Mouse (Mus musculus) heart, adult 18-20 months (tissue): ENCODE measurements around the gene Bloc1s2. TPM values are rescaled to one million over a fixed set of nuclear protein-coding genes. Genes with fewer than 3 reads are reported as not detected.

Experiments used
- DNase-seq, 2 experiments: peaks; one replicate each; pipeline ENCODE4 v3.0.0; 2021 to 2022; ENCODE audit warnings: mixed read lengths in 1 of 2
- long read RNA-seq, 2 experiments: library from polyadenylated mRNA; stranded (forward); transcript quantifications; one replicate each; pipeline ENCODE4 v2.0.0; 2021
- total RNA-seq, 2 experiments: library from RNA; stranded (reverse); gene quantifications; 2 replicates each; pipeline ENCODE4 v1.2.3; 2021

Gene Bloc1s2
- total RNA-seq = 10 to 100 TPM; 19.0 to 24.3 TPM
- long read RNA-seq, experiment 1, transcript Bloc1s2-201 (5 exons, 885 nt) = major isoform, 20 of 24 reads
- long read RNA-seq, experiment 1, partial matches to known transcripts = 1 of 24 reads
- long read RNA-seq, experiment 1, other reads (novel, unspliced or antisense) = 2 of 24 reads
- long read RNA-seq, experiment 2, transcript Bloc1s2-201 (5 exons, 885 nt) = major isoform, 12 of 12 reads
- long read RNA-seq, experiment 2, partial matches to known transcripts = 0 of 12 reads
- long read RNA-seq, experiment 2, other reads (novel, unspliced or antisense) = 0 of 12 reads

DNA sequence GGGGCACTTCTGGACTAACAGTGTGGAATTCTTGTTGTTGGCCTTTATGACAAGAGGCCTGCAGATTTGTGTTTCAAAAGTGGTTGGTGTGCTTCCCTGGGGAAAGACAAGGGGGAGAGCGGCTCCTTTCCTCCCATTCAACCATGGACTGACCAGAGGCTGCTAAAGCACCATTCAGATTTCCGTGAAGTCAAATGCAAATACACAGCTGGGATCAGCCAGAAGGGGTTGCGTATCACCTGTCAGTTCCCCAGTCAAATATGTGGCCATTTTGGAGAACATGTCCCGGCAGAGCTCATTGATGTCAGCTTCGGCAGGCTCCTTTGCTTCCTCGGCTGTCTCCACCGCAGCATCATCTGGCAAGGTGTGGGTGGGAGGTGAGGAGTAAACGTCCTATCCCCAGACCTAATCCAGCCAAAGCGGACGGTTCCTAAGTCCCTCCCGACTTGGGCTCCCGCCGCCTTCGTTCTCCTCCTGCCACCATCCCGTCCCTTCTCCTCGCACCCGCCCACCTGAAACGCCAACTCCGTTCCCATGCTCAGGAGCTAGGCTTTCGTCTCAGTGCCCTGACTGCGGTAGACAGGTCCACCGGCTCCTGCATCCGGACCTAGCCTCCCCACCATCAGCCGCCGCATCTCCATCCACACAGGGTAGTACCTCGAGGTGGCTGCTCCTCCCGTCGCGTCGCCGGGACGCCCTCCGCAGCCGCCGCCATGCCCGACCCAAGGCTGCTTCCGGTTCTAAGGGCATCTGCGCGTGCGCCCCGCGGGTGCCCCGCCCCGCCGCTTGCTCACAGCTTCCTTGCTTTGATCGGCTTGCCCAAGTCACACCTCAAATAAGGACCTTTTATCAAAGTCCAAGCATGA, at the start of gene Bloc1s2:
Gene Bloc1s2 (minus strand): TSS at position 745 of the 866 bp plus-strand sequence.
- DNase-seq = peak; percentile 92 to 93

DNA sequence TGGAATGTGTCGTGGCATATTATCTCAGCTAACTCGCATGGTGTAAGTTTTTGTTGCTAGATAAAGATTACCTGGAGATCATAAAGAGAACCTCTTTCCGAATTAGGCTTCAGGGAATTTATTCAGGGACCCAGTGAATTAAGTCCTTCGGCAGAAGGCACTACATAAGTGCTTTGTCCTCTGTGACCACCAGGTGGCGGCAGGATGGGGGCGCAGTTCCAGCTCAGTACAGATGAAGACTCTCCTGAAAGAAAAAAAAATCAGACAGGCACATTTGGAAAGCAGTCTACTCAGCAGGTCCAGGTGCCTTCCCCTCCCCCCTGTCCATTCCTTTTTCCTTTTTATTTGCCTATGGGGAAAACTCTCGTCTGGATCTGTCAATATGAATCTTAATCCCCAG, 48.9 kb upstream of the Bloc1s2 start:
- peak; percentile 42 to 75 for DNase-seq

- DNase-seq = peak in 1 of 2 experiments; percentile 11
Observed at GRCm38 (mm10) chr19:44193906-44194305, 47.7 kb upstream of the Bloc1s2 start.

- DNase-seq = no peak
Observed at GRCm38 (mm10) chr19:44192342-44192741, 46.1 kb upstream of the Bloc1s2 start, which contains the start of gene Pkd2l1. Gene Pkd2l1 (minus strand): TSS chr19:44192442.

GRCm38 (mm10) chr19:44189056-44189455, 42.8 kb upstream of the Bloc1s2 start:
- no peak for DNase-seq

- no peak for DNase-seq
Observed at GRCm38 (mm10) chr19:44183968-44184367, 37.7 kb upstream of the Bloc1s2 start.

GRCm38 (mm10) chr19:44180502-44180901, 34.3 kb upstream of the Bloc1s2 start:
- DNase-seq = no peak

DNA sequence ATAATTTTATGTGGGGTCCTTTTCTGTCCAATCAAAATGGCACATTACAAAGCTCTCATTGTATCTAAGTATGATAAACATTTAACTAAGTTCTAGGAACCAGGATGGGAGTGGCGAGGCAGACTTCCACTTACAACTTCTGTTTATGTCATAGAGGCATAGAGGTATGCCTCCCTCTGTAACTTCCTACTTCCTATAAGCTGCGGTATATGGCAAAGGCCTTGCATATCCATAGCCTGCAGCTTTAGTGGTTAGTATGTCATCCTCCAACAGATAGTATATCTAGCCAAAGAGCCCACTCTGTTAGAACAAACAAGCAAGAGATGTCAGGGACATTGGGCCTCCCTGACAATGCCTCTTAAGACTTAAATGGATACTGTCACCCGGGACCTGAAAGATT, 30.5 kb upstream of the Bloc1s2 start:
- DNase-seq = no peak

- no peak for DNase-seq
Observed at GRCm38 (mm10) chr19:44174835-44175234, 28.6 kb upstream of the Bloc1s2 start.

GRCm38 (mm10) chr19:44161515-44161914, 15.3 kb upstream of the Bloc1s2 start:
- DNase-seq = no peak

DNA sequence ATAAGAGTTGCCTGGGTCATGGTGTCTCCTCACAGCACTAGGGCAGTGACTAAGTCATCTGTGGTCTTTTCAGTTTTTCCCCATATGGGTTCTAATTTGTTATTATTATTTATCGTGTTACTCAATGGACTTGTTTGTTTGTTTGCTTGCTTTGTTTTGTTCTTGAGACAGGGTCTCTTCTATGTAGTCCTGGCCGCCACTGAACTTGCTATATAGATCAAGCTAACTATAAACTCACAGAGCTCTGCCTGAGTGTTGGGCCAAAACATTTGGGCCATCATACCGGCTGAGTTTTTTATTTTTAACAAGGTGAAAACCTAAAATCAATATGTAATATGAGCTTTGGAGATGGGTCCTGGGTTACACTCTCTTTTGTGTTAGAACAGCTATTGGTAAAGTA, 13.1 kb upstream of the Bloc1s2 start:
- DNase-seq = no peak

- no peak for DNase-seq
Observed at GRCm38 (mm10) chr19:44157005-44157404, 10.8 kb upstream of the Bloc1s2 start.

- no peak for DNase-seq
Observed at GRCm38 (mm10) chr19:44153781-44154180, 7.5 kb upstream of the Bloc1s2 start.

DNA sequence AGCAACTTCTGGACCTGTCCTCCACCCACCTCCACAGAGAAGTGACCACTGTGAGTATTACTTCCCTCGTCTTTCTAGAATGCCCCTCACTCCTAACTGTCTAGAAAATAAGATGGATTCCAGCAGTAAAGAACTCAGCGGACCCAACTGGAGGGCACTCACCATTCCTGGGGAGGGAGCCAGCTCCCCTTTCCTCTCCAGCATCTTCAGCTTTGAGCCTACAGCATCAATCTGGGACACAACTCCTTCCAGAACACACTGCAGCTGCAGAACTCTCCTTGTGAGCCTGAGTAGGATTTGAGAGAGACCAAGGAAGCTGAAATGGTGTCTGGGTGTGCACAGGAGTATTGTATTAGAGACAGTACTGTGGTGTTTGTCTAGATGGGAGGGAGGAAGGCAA, 2.7 kb upstream of the Bloc1s2 start:
- DNase-seq = no peak

DNA sequence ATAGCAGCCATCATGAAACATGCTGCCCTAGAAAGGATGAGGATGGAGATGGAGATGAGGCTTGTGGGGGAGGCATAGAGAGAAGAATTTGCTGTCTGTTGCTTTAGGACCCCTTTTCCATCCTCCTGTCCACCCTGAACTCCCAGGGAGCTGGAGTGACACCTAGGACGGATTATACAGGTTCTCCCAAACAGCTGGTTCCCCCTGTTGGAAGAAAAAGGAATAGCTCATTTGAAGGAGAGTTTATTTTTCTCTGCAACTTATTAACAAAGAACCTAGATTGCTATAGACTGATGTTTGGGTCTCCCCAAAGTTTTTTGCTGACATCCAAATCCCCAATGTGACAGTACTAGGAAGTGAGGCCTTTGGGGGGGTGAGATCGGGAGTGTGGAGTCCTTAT, 2.1 kb upstream of the Bloc1s2 start:
- DNase-seq = no peak

DNA sequence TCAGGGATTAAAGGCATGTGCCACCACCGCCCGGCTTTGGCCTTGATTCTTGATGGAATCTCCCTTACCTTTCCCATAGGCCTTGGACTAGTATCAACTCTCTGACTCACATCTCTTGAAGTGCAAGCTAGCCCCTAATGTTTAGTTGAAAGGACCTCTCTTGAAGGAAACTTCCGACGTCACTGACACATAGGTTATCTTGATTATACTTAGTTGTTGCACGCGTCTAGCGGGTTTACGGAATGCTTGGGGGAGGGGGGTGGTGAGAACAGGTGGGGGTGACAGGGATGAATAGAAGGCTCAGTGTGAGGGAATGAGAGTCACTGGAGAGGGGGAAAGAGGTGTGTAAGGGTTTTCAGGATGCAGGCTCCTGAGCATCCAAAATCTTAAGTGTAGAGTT, 705 bp upstream of the Bloc1s2 start:
- DNase-seq = no peak

GRCm38 (mm10) chr19:44146568-44146879, 278 bp upstream of the Bloc1s2 start:
- no peak for DNase-seq

DNA sequence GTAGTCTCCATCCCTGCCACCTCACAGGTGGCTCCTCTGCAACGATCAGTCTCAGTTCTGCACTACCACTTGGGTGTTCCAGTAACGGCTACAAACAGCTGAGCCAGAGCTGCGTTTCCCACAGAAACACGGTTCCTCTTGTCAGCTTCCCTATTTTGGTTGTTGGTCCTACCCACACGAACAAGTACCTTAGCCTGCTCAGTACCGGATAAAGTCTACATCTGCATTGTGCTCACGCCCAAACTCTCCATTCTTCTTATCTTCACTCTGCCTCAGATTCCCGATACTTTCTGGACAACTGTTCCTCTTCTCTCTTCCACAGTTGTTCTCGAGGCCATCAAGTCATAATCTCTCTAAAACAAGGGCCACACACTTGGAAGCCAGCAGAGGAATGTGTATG, 1.9 kb downstream of the Bloc1s2 start:
- peak in 1 of 2 experiments; percentile 18 for DNase-seq

- DNase-seq = peak in 1 of 2 experiments; percentile 22
Observed at GRCm38 (mm10) chr19:44135960-44136485, 10.2 kb downstream of the Bloc1s2 start.

- peak; percentile 89 to 92 for DNase-seq
Observed at GRCm38 (mm10) chr19:44135072-44135959, 10.9 kb downstream of the Bloc1s2 start, which contains the start of gene Cwf19l1. Gene Cwf19l1 (minus strand): TSS chr19:44135876.

- DNase-seq = no peak
Observed at GRCm38 (mm10) chr19:44132917-44133316, 13.3 kb downstream of the Bloc1s2 start.

- no peak for DNase-seq
Observed at GRCm38 (mm10) chr19:44128560-44128959, 17.7 kb downstream of the Bloc1s2 start.
